Comparison of ENCODE assay signal across 8 mouse cellular contexts in genomic region chr5:33034100-33034499, GRCm38 (mm10). TPM values are rescaled to one million over a fixed set of nuclear protein-coding genes. Genes with fewer than 3 reads are reported as not detected.
DNase-seq lines count a peak whose midpoint lies in the region; ATAC-seq lines count a peak whose summit lies in the region.

No protein-coding gene starts in this region.

- H3K4me2 ChIP-seq in hindbrain, embryonic 16.5 days (ENCODE audit: low read length), result no peak overlapping the region

- no peak for ATAC-seq in hindbrain, embryonic 16.5 days
- peak; percentile 61 for ATAC-seq in CD4-positive, CD25-positive, alpha-beta regulatory T cell, adult 4 months
- peak; percentile 64 for ATAC-seq in erythroid progenitor cell, adult 5-6 weeks (replicated peaks; ENCODE audit: low FRiP score, poor library complexity, severe bottlenecking)

- DNase-seq in hindbrain, embryonic 10.5 days (ENCODE audit: low spot score), result peak; percentile 23
- DNase-seq in right cerebral cortex, postnatal 10 days (ENCODE audit: low spot score in 2 of 2), result no peak
- no peak for DNase-seq in ovary, postnatal 14 days (ENCODE audit: low spot score)
- DNase-seq in lung, postnatal 4 days, result no peak

- no peaks in the 10 kb centered on the region for H3K27me3 ChIP-seq in hindbrain, embryonic 10.5 days (ENCODE audit: insufficient read depth, poor library complexity, severe bottlenecking)
- no peaks in the 10 kb centered on the region for H3K27me3 ChIP-seq in hindbrain, embryonic 16.5 days (replicated peaks; ENCODE audit: control insufficient read depth, insufficient read depth, low read length)
- peaks cover 38% of the 10 kb centered on the region for H3K27me3 ChIP-seq in megakaryocyte, embryonic 14.5 days (replicated peaks)

- H3K27ac ChIP-seq in hindbrain, embryonic 10.5 days, result no peak overlapping the region
- no peak overlapping the region for H3K27ac ChIP-seq in hindbrain, embryonic 16.5 days (ENCODE audit: low read depth, low read length)

- H3K9ac ChIP-seq in hindbrain, embryonic 16.5 days (ENCODE audit: low read depth, low read length), result no peak overlapping the region

- peaks cover 33% of the 10 kb centered on the region for H3K4me1 ChIP-seq in hindbrain, embryonic 10.5 days (replicated peaks)
- peaks cover 14% of the 10 kb centered on the region for H3K4me1 ChIP-seq in hindbrain, embryonic 16.5 days (ENCODE audit: control insufficient read depth, insufficient read depth, low read depth, low read length)
- peaks cover 22% of the 10 kb centered on the region for H3K4me1 ChIP-seq in megakaryocyte, embryonic 14.5 days

- no peaks in the 10 kb centered on the region for H3K9me3 ChIP-seq in hindbrain, embryonic 10.5 days
- no peaks in the 10 kb centered on the region for H3K9me3 ChIP-seq in hindbrain, embryonic 16.5 days (ENCODE audit: control insufficient read depth, low read length)
- peaks cover 9% of the 10 kb centered on the region for H3K9me3 ChIP-seq in megakaryocyte, embryonic 14.5 days

- no peak overlapping the region for H3K4me3 ChIP-seq in hindbrain, embryonic 10.5 days
- H3K4me3 ChIP-seq in hindbrain, embryonic 16.5 days (ENCODE audit: low read length), result no peak overlapping the region
- H3K4me3 ChIP-seq in megakaryocyte, embryonic 14.5 days (replicated peaks), result peak overlapping the region; percentile 19

- 23% methylated on average over 7 of the region's 7 CpGs for WGBS in hindbrain, embryonic 10.5 days
- WGBS in hindbrain, embryonic 16.5 days, result 19% methylated on average over 7 of the region's 7 CpGs

- peaks cover 3% of the 10 kb centered on the region; the same call in 1 of the 2 replicates for H3K36me3 ChIP-seq in hindbrain, embryonic 10.5 days
- H3K36me3 ChIP-seq in hindbrain, embryonic 16.5 days (ENCODE audit: control insufficient read depth, insufficient read depth, low read length), result no peaks in the 10 kb centered on the region
- H3K36me3 ChIP-seq in megakaryocyte, embryonic 14.5 days (replicated peaks; ENCODE audit: low read length), result peaks cover 3% of the 10 kb centered on the region

RNA-seq across cellular contexts. Expression of gene Ywhah, which starts 15.5 kb away (rescaled TPM):
- polyA plus RNA-seq in hindbrain, embryonic 10.5 days (2016; fragmentation: Nextera tagmentation; extraction: Ambion mirVana), result 430 and 455 TPM in 2 replicates
- polyA plus RNA-seq in hindbrain, embryonic 16.5 days (2015; fragmentation: Nextera tagmentation; extraction: Ambion mirVana), result 943 and 1,074 TPM in 2 replicates
- polyA plus RNA-seq in CD4-positive, CD25-positive, alpha-beta regulatory T cell, adult 4 months (2017; shearing (Covaris generic)), result 100 to 1,000 TPM; 192 to 194 TPM
- 322 and 398 TPM in 2 replicates for total RNA-seq in erythroid progenitor cell, adult 5-6 weeks (2015; ENCODE audit: low replicate concordance)
- 229 and 280 TPM in 2 replicates for total RNA-seq in erythroid progenitor cell, adult 5-6 weeks (2017; ENCODE audit: low replicate concordance)
- 92.7 and 241 TPM in 2 replicates for polyA plus RNA-seq in megakaryocyte, embryonic 14.5 days (2012; ENCODE audit: insufficient read depth, low replicate concordance)
